Mouse (Mus musculus): ENCODE measurements at regions not wholly inside any gene's neighbourhood (a gene's known extent, or its start where the extent isn't known, plus 50 kb on each side); places are given as distances from the start of the nearest gene placed in this dataset.
"Not testable (repeated sequence)": the region's sequence is repeated elsewhere in the genome, so short reads cannot be mapped to it uniquely, and the experiment has no call there.

DNA sequence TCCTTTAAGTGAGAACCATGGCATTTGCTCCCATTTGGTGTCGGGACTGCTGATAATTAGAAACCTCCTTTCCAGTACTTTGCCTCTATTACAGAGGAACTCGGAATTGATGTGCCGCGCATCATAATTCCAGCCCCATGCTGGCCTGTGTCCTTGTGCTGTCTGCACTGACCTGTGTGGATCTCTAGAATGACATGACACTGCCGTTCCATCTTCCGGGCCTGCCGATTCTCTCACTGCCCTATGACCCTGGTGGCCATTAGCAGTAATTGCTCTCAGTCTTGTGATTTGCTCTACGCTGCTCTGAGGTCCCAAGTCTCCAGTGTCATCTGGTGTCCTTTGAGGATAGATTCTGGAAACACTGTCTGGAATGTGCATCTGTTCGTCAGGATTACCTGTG is 295.7 kb upstream of the Arglu1 start:
- no peak for DNase-seq
- intact Hi-C loops (cut with DNase I; ENCODE audit: low total_unique reads), result no loop called here

DNA sequence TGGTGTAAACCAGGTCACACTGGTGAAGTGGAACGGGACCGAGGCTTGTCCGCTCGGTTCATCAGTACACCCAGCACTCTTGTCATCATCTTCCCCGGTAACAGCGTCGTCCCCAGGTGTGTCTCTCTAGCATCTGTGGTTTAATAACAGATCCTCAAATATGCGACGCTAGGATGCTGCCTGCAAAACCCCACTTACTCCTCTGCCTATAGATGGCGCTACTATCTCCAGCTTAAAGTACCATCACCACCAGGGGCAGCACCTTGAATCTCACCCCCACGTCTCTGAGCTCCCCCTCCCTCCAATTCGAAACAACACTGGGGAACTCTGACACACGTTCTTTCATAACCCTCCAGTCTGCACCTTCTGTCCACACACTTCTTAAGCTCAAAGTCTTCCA is 295.1 kb upstream of the Arglu1 start:
- intact Hi-C loops (cut with DNase I; ENCODE audit: low total_unique reads), result no loop called here
- no peak for DNase-seq

DNA sequence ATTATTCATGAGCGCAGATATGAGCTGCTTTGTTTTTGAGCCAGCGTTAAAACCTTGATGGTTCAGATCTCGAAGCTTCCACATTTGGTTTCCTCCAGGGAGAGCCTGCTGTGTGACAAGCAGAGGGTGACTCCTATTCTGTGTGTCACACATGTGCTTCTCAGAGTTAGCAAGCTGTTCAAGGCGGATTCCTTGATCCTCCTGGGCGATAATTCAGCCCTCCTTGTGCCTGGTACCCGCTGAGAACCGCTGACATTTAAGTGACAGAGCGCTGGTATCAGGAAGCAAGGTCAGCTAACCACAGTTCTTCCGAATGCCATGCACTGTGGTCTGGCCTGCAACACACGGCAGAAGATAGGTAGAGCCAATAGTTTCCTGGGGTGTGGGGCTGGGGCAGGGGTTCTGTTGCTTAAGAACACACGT is 294.5 kb upstream of the Arglu1 start:
- intact Hi-C loops (cut with DNase I; ENCODE audit: low total_unique reads), result no loop called here

DNA sequence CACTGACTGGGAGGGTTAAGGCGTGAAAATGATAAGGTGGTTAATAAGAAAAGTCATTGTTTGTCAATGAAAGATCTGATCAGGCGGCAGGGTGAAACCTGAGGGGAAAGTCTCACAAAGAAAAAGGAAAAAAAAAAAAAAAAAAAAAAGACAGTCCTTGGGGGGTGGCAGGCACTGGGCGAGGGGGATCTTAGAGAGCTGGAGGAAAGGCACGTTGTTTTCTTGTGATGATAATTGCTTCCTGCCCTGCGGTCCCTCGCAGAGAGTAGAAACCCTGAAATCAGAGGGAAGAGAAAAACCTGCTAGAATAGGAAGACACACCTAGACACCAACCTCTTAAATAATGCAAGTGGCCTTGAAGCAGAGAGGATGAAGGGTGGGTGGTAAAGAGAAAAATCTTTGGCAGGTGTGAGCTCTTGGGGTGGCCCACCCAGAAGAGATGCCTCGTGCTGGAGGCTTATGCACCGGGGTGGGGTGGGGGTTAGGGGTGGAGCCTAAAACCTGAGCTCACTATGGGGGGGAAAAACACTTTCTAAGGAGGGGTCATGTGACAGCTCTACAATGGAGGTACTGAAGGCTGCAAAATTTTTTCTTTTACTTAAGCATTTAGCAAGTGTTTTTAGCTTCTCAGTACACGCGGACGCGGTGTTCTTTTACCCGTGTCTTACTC is 294.0 kb upstream of the Arglu1 start:
- no peak for DNase-seq
- intact Hi-C loops (cut with DNase I; ENCODE audit: low total_unique reads), result no loop called here

More for the DNA sequence above, 294.5 kb upstream of the Arglu1 start:
- DNase-seq, result no peak

DNA sequence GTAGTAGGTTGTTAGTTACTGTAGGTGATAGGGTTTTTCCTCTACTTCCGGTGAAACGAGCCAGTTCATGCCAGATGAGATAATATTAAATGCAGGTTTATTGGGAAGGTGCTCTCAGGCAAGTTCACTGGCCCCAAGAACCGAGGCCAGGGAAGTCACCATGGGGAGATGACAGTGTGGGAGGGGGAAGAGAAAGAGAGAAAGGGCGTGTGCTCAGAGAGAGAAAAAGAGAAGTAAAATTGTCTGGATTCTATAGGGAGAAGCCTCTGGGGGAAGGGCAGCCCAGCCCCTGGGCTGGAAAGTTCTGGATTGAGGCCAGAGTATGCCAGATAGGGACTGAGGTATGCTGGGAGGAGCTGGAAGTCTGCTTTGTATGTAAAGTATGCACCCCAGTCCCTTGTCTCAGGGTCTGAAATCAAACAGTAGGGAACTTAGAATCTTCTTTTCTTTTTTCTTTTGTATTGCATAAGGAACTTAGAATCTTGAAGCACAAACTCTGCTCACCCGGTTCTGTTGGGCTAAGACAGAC is 292.9 kb upstream of the Arglu1 start:
- DNase-seq, result no peak
- intact Hi-C loops (cut with DNase I; ENCODE audit: low total_unique reads), result no loop called here

DNA sequence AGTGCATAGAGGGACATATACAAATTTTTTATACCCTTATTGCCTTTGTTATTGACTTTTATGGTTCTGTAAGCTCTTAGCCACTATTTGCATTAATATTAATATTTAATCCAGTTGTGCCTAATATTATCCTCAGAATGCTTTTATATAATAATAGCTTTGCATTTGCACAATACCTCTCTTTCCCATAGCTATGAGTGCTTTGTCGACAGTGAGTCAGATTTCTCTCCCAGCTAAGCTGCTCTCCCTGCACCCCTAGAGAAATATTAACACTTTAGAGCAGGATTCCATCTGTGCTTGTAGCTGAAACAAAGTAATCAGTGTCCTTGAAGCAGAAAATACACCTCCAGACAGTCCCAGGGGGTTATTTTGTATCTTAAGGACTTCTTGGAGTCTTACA is 288.6 kb upstream of the Arglu1 start:
- intact Hi-C loops (cut with DNase I; ENCODE audit: low total_unique reads), result no loop called here

DNA sequence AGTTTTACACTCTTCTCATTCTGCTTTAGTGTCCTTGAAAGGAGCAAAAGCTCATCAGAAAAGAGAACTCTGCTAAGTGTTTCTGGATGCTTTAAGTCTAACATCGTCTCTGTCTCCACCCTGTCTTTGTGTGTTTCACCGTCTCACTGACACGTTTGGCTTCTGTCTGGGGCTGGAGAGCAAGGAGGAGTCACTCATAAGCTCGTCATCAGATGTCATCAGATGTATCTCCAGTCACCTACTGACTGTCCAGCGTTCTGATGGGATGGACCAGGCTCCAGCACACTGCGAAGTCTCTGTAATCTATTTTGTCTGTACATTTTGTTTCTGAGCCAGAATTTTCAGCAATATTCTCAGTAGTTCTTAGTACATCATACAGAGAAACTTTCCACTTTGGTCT is 283.4 kb upstream of the Arglu1 start:
- no peak for DNase-seq
- intact Hi-C loops (cut with DNase I; ENCODE audit: low total_unique reads), result no loop called here

More for the DNA sequence above, 288.6 kb upstream of the Arglu1 start:
- DNase-seq, result no peak

DNA sequence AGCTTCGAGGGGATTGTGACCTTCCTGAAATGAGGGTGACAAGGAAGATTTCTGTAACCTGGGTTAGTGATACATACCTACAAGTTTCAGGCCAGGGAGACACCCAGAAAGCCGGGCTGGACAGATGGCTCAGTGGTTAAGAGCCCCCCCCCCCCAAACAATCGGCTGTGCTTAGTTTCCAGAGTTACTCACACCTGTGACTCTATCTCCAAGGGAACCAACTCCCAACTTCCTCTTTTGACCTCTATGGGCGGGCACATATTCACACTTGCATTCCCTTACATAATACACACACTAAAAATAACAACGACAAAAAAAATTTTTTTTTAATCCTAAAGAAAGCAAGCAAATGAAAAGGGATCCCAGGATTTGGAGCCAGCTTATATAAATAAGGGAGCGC is 283.0 kb upstream of the Arglu1 start:
- no peak for DNase-seq
- intact Hi-C loops (cut with DNase I; ENCODE audit: low total_unique reads), result no loop called here

DNA sequence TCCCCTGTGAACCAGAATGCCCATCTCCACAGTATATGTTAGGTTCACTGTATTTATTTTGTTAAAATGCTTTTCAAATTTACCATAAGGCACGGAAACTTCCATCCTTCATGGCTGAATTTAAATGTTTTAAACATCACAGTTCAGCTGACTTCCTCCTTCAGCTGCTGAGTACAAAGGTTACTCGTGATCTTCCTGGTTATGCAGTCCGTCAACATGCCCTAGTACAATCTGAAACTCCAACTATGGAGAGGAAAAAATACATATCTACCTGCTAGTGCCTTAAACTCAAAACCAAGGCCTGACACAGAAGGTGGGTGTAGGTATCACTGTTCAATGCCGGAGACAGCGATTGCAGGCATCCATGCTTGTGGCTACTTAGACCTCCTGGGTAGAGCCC is 280.5 kb upstream of the Arglu1 start:
- intact Hi-C loops (cut with DNase I; ENCODE audit: low total_unique reads), result no loop called here
- no peak for DNase-seq

DNA sequence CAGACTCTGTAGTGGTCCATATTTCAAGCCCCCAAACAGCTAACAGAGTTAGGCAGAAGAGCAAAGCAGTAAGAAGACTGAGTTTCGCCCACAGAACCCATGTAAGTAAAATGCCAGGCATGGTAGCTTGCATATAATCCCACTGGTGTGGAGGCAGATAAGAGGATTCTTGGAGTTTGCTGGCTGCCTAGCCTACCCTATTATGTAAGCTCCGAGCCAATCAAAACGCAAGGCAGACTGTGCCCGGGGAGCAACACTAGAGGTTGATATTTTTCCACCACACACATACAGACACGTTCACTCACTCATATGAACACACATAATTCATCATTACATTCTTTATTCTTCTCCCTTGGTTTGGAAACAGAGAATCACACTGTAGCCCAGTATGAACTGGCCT is 280.0 kb upstream of the Arglu1 start:
- no peak for DNase-seq
- intact Hi-C loops (cut with DNase I; ENCODE audit: low total_unique reads), result no loop called here

DNA sequence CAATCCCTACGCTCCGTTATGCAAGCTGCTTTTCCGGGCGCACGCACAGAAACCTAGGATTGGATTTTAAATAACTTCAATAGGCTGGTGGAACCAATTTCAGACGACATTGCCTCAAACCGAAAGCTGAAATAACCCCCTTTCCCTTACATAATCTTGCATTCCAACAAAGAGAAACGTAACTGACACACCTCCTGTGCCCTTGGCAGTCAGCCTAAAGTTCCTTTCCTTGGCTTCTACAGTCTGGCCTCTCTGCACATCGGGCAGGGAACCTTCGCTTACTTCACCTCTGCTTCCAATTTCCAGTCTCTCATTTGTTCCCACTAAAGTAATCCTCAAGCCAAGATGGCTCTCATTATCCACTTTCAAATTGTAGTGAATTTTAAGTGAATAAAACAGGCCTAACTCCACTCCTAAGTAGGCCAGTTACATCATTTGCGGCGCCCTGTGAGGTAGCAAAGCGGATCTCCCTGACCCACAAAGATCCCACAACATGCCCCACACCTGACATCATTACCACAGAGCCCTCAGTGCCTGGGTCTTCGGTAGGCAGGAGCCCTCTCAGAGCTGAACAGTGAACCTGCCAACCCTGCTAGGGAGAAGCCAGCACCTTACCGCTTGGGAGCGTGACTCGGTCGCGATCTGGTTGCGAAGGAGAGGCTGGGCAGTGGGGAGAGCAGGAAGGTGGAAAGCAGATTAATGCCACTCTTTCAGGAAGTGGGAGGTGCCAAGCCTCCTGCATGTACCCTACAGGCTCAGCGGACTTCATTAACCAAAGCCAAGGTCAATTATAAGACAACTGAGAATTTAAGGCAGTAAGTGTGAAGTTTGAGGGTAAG is 279.0 kb upstream of the Arglu1 start:
- no peak for DNase-seq
- intact Hi-C loops (cut with DNase I; ENCODE audit: low total_unique reads), result no loop called here

DNA sequence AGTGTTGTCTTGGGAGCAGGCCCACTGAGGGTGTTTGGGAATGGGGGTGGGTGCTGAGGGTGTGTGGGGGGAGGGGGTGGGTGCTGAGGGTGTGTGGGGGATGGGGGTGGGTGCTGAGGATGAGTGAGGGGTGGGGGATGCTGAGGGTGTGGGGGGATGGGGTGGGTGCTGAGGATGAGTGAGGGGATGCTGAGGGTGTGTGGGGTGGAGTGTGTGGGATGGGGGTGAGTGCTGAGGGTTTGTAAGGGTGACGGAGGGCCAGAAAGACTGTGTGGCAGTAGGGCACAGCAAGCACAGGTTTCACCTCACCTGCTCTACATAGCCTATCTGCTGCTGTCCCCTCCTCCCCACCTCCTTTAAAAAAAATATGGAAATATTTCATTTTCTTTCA is 276.3 kb upstream of the Arglu1 start:
- DNase-seq, result no peak
- intact Hi-C loops (cut with DNase I; ENCODE audit: low total_unique reads), result no loop called here

DNA sequence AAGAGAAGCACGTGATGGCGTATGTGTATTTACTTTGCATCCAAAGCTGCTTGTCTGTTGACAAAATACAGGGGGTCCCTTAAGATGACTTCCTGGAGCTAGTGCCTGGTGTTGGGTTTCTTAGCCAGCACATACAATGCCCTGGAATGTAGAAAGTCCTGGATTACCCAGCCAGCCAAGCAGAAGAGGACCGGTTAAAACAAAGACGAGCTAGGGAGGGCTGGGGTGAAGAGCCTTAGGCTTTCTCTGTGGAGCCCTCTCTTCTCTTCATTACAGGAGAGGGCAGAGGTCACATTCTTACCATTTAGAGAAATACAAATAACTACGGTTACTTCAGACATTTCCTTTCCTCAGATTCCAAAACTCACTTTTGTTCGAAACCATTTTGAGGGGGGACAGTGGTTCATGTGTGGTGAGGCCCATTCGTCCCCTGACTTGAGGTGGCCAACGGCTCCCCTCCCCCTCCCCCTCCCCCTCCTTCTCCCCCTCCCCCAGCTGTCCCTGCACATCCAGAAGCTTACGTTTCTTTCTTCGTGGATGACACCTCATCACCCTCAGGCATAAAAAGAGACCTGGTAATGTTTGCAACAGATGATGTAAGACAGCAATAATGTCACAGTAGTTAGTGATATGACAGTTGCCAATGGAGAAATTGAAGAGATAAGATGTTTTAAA is 275.8 kb upstream of the Arglu1 start:
- no peak for DNase-seq
- intact Hi-C loops (cut with DNase I; ENCODE audit: low total_unique reads), result no loop called here

DNA sequence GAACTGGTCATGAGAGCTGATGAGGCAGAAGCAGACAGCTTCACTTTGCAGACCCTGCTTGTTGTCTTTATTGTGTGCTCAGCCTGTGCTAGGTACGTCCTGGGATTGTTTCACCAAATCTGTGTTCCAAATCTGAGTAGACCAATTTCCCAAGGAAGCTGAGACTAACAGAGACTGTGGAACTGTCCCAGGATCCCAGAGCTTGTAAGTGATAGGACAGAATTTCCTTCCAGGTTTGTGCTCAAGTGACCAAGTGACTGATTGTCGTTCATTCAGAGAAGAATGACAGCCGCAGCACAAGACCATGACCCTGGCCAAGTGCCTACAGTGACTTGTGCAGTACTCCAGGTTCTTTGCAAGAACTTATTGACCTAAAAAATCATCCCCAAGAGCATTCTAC is 269.9 kb upstream of the Arglu1 start:
- no peak for DNase-seq
- intact Hi-C loops (cut with DNase I; ENCODE audit: low total_unique reads), result no loop called here

DNA sequence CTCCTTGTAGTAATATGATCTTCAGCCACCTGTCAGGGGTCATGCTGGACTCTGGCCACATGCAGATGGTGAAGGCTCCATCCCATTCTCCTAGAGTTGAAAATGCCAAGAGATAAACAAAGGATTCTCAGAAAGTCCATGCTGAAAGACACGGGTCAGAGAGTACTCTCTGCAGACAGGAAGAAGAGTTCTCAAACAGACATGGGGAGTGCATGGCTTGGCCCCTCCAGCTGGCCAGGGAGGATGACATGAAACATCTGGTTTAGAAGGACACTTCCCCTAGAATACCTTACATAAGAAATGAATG is 269.4 kb upstream of the Arglu1 start:
- intact Hi-C loops (cut with DNase I; ENCODE audit: low total_unique reads), result no loop called here
- no peak for DNase-seq

DNA sequence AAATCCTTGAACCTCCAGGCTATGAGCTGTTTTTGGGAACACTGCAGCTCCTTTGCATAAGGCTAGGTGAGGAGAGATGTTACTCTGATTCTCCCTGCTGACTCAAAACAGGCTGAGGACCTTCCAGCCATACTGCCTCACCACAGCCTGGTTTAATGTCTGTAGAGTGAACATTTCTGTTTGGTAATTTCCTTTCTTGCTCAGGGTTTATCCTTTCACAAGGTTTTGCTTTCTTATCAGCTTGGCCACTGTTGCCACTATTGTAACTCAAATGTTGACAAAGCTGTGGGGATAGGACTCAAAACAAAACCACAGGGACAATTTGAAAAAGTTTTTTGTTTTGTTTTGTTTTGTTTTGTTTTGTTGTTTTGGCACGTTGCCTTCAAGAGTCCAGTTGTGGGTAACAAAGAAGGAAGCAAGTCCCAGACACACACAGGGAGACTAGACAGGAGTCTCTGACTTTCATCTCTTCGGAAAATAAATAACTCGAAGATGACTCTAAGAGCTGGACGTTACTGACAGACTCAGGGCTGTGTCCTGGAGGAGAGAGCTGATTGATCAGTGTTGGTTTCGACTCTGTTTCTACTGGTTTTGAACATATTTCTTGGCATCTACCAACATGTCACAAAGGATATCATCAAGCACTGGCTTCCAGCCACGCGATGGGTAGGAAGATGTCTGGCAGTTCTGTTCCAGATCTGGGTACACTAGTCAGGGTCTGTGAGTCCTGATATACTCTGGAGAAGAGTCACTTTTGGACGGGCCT is 268.9 kb upstream of the Arglu1 start:
- DNase-seq, result no peak
- intact Hi-C loops (cut with DNase I; ENCODE audit: low total_unique reads), result no loop called here

DNA sequence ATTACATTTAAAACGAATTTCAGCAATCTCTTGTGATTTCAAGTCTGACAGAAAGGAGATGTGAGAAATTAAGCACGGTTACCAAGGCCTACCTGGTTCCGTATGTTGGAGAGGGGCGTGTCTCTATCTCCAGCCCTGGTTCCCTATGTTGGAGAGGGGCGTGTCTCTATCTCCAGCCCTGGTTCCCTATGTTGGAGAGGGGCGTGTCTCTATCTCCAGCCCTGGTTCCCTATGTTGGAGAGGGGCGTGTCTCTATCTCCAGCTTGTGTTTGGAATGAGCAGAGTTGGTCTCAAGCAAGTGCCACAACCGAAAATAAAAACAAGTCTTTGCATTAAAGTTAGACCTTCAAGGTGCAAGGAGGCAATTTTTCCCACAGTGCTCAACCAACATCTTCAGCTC is 267.8 kb upstream of the Arglu1 start:
- intact Hi-C loops (cut with DNase I; ENCODE audit: low total_unique reads); DNase-seq: not testable (repeated sequence)

DNA sequence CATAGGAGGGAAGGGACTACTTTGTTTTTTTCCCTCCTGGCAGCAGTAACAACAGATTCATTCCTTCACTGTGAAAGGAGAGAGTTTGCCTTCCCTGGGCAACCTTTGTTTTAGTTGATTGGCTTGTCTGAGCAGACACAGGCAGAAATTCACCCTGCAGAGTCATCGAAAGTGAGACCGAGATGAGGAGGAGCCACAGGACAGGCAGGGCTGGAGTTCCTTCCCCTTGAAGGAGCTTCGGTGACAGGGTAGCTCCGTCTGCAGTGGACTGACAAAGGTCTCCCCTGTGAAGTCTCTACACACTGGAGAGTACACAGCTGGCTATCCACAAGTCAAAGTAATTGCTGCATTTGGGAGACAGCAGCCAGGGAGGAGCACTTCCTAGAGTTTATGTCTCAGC is 261.9 kb upstream of the Arglu1 start:
- DNase-seq, result no peak
- intact Hi-C loops (cut with DNase I; ENCODE audit: low total_unique reads), result no loop called here

DNA sequence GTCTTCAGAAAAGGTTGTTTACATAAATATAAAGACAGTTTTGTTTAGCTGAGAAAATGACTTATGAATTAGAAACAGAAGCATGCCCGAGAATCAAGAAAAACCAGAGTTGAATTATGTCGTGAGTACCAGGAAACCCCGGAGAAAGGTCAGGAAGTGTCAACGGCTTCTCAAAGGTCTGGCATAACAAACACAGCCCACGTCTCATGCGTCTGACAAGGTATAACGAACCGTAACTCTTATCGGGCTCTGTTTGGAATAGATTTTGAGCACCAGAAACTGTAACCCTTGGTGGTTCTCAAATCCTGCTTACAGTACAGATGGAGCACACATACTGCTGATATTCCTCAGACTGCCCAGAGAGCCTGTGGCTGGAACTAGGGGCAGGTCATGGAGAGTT is 260.9 kb upstream of the Arglu1 start:
- intact Hi-C loops (cut with DNase I; ENCODE audit: low total_unique reads), result no loop called here
- no peak for DNase-seq

DNA sequence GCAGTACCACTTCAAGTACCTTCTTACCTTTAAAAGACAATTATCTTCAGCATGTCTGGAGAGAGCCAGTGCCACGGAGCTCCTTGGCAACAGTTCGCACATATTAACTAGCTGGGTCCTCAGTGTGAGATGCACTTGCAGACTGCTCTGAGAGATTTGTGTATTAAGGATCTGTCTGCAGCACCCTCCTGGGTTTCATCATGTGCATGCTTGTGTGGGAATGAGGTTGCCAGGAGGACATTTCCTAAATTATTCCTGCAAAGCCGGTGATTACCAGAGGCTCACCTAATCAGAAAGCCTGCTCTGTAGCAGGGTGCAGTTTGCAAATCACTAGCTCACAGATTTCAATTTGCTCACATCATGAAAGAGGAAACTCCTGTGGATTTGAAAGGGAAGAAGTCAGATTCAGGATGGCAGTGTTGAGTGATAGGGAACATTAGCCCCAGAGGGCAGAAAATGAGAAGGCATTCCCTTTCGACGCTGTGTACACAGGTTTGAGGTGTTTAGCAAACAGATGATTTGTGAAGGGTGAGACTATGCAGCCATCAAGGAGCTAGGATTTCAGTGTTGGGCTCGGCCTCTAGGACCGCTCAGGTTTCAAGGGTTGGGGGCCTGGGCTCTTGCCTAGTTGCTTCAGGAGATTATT is 257.3 kb upstream of the Arglu1 start:
- no peak for DNase-seq
- intact Hi-C loops (cut with DNase I; ENCODE audit: low total_unique reads), result no loop called here
